Mouse (Mus musculus): Measurements from ENCODE around the gene Olfr191. TPM values are rescaled to one million over a fixed set of nuclear protein-coding genes. Genes with fewer than 3 reads are reported as not detected.
"Not testable (repeated sequence)": the region's sequence is repeated elsewhere in the genome, so short reads cannot be mapped to it uniquely, and the experiment has no call there.

Olfr191 gene
- not detected in 2 replicates for polyA plus RNA-seq (2012; rRNA removed)

GRCm38 (mm10) chr16:59089722-59090121, at the start of gene Olfr191:
TSS of gene Olfr191 (minus strand) at chr16:59089822.
- not testable (repeated sequence) for H3K4me3 ChIP-seq (ENCODE audit: insufficient read depth, low read length); H3K27ac ChIP-seq (ENCODE audit: insufficient read depth, low read length); H3K4me1 ChIP-seq (ENCODE audit: control insufficient read depth, insufficient read depth, low read length)

- H3K4me3 ChIP-seq (ENCODE audit: insufficient read depth, low read length): no peak overlapping the region
- peaks cover 2% of the 10 kb centered on the region; the same call in 1 of the 2 replicates for H3K4me1 ChIP-seq (ENCODE audit: control insufficient read depth, insufficient read depth, low read length)
- no peak for TF ChIP-seq CTCF (IDR thresholded peaks at IDR 0.05; ENCODE audit: extremely low read depth, insufficient read depth, low read length)
- no peak for TF ChIP-seq POLR2A (IDR thresholded peaks at IDR 0.05; ENCODE audit: extremely low read depth, insufficient read depth, low read length)
- H3K27ac ChIP-seq (ENCODE audit: insufficient read depth, low read length): no peak overlapping the region
Observed at GRCm38 (mm10) chr16:59130740-59131139, 41.1 kb upstream of the Olfr191 start.

- Histone ChIP-seq H3K4me1 (ENCODE audit: control insufficient read depth, insufficient read depth, low read length) (no peaks in the 10 kb centered on the region), H3K27ac (ENCODE audit: insufficient read depth, low read length) (no peak within 1 kb of the TSS), H3K4me3 (ENCODE audit: insufficient read depth, low read length) (no peak within 1 kb of the TSS)
- TF ChIP-seq POLR2A (IDR thresholded peaks at IDR 0.05; ENCODE audit: extremely low read depth, insufficient read depth, low read length): no peak
- no peak for TF ChIP-seq CTCF (IDR thresholded peaks at IDR 0.05; ENCODE audit: extremely low read depth, insufficient read depth, low read length)
Observed at GRCm38 (mm10) chr16:59120969-59121368, 31.3 kb upstream of the Olfr191 start, which contains the start of gene Olfr194. TSS of gene Olfr194 (minus strand) at chr16:59121069.

- no peak for TF ChIP-seq CTCF (IDR thresholded peaks at IDR 0.05; ENCODE audit: extremely low read depth, insufficient read depth, low read length)
- TF ChIP-seq POLR2A (IDR thresholded peaks at IDR 0.05; ENCODE audit: extremely low read depth, insufficient read depth, low read length): no peak
- Histone ChIP-seq H3K4me3 (ENCODE audit: insufficient read depth, low read length) (no peak within 1 kb of the TSS), H3K4me1 (ENCODE audit: control insufficient read depth, insufficient read depth, low read length) (no peaks in the 10 kb centered on the region)
Observed at GRCm38 (mm10) chr16:59111781-59112180, 22.2 kb upstream of the Olfr191 start, which contains the start of gene Olfr193. TSS of gene Olfr193 (minus strand) at chr16:59111881.

GRCm38 (mm10) chr16:59108522-59108921, 18.9 kb upstream of the Olfr191 start:
- H3K27ac ChIP-seq (ENCODE audit: insufficient read depth, low read length); H3K4me1 ChIP-seq (ENCODE audit: control insufficient read depth, insufficient read depth, low read length); H3K4me3 ChIP-seq (ENCODE audit: insufficient read depth, low read length): not testable (repeated sequence)

More at GRCm38 (mm10) chr16:59111781-59112180, 22.2 kb upstream of the Olfr191 start, which contains the start of gene Olfr193:
- H3K27ac ChIP-seq (ENCODE audit: insufficient read depth, low read length): no peak within 1 kb of the TSS

- Histone ChIP-seq H3K4me3 (ENCODE audit: insufficient read depth, low read length) (no peak overlapping the region), H3K27ac (ENCODE audit: insufficient read depth, low read length) (no peak overlapping the region), H3K4me1 (ENCODE audit: control insufficient read depth, insufficient read depth, low read length) (no peaks in the 10 kb centered on the region)
- no peak for TF ChIP-seq CTCF (IDR thresholded peaks at IDR 0.05; ENCODE audit: extremely low read depth, insufficient read depth, low read length)
- TF ChIP-seq POLR2A (IDR thresholded peaks at IDR 0.05; ENCODE audit: extremely low read depth, insufficient read depth, low read length): no peak
Observed at GRCm38 (mm10) chr16:59105312-59105711, 15.7 kb upstream of the Olfr191 start.

GRCm38 (mm10) chr16:59081113-59081512, 8.5 kb downstream of the Olfr191 start:
- not testable (repeated sequence) for H3K27ac ChIP-seq (ENCODE audit: insufficient read depth, low read length); H3K4me1 ChIP-seq (ENCODE audit: control insufficient read depth, insufficient read depth, low read length); H3K4me3 ChIP-seq (ENCODE audit: insufficient read depth, low read length)

GRCm38 (mm10) chr16:59077905-59078304, 11.7 kb downstream of the Olfr191 start, which contains the start of gene Olfr190:
TSS of gene Olfr190 (minus strand) at chr16:59078005.
- H3K4me3 ChIP-seq (ENCODE audit: insufficient read depth, low read length): no peak within 1 kb of the TSS
- H3K27ac ChIP-seq (ENCODE audit: insufficient read depth, low read length): no peak within 1 kb of the TSS
- H3K4me1 ChIP-seq (ENCODE audit: control insufficient read depth, insufficient read depth, low read length): no peaks in the 10 kb centered on the region
- no peak for TF ChIP-seq POLR2A (IDR thresholded peaks at IDR 0.05; ENCODE audit: extremely low read depth, insufficient read depth, low read length)
- no peak for TF ChIP-seq CTCF (IDR thresholded peaks at IDR 0.05; ENCODE audit: extremely low read depth, insufficient read depth, low read length)

GRCm38 (mm10) chr16:59073520-59073919, 16.1 kb downstream of the Olfr191 start:
- TF ChIP-seq CTCF (IDR thresholded peaks at IDR 0.05; ENCODE audit: extremely low read depth, insufficient read depth, low read length) (no peak), POLR2A (IDR thresholded peaks at IDR 0.05; ENCODE audit: extremely low read depth, insufficient read depth, low read length) (no peak)

GRCm38 (mm10) chr16:59071755-59072154, 17.9 kb downstream of the Olfr191 start:
- no peaks in the 10 kb centered on the region for H3K4me1 ChIP-seq (ENCODE audit: control insufficient read depth, insufficient read depth, low read length)
- no peak overlapping the region for H3K27ac ChIP-seq (ENCODE audit: insufficient read depth, low read length)
- no peak overlapping the region for H3K4me3 ChIP-seq (ENCODE audit: insufficient read depth, low read length)
- TF ChIP-seq CTCF (IDR thresholded peaks at IDR 0.05; ENCODE audit: extremely low read depth, insufficient read depth, low read length): no peak
- no peak for TF ChIP-seq POLR2A (IDR thresholded peaks at IDR 0.05; ENCODE audit: extremely low read depth, insufficient read depth, low read length)

More at GRCm38 (mm10) chr16:59073520-59073919, 16.1 kb downstream of the Olfr191 start:
- Histone ChIP-seq H3K4me1 (ENCODE audit: control insufficient read depth, insufficient read depth, low read length) (no peaks in the 10 kb centered on the region), H3K27ac (ENCODE audit: insufficient read depth, low read length) (no peak overlapping the region), H3K4me3 (ENCODE audit: insufficient read depth, low read length) (no peak overlapping the region)

- H3K27ac ChIP-seq (ENCODE audit: insufficient read depth, low read length); H3K4me3 ChIP-seq (ENCODE audit: insufficient read depth, low read length): not testable (repeated sequence)
Observed at GRCm38 (mm10) chr16:59062411-59062810, 27.2 kb downstream of the Olfr191 start.

GRCm38 (mm10) chr16:59049286-59049685, 40.3 kb downstream of the Olfr191 start:
- not testable (repeated sequence) for H3K27ac ChIP-seq (ENCODE audit: insufficient read depth, low read length); H3K4me3 ChIP-seq (ENCODE audit: insufficient read depth, low read length); H3K4me1 ChIP-seq (ENCODE audit: control insufficient read depth, insufficient read depth, low read length)

More at GRCm38 (mm10) chr16:59062411-59062810, 27.2 kb downstream of the Olfr191 start:
- not testable (repeated sequence) for H3K4me1 ChIP-seq (ENCODE audit: control insufficient read depth, insufficient read depth, low read length)
